Mouse (Mus musculus) kidney, adult 2 months (tissue): ENCODE measurements around the gene Gtf2a1.
A peak's percentile ranks its signal among the peaks of the same experiment; 100 is the strongest.

Source experiments
- CTCF ChIP-seq: fragments of 200-500 bp; conservative IDR thresholded peaks from 2 replicates; pipeline ENCODE4 v1.5.1; 2011; ENCODE audit warnings: low read depth, mild to moderate bottlenecking, control low read depth, low read length, moderate library complexity, mixed read lengths; ENCODE audit not compliant: insufficient read depth, insufficient read length
- POLR2A ChIP-seq: fragments of 200-500 bp; IDR thresholded peaks from one replicate; pipeline ENCODE4 v1.6.1; 2011; ENCODE audit warnings: low read depth, low read length, control low read depth

DNA sequence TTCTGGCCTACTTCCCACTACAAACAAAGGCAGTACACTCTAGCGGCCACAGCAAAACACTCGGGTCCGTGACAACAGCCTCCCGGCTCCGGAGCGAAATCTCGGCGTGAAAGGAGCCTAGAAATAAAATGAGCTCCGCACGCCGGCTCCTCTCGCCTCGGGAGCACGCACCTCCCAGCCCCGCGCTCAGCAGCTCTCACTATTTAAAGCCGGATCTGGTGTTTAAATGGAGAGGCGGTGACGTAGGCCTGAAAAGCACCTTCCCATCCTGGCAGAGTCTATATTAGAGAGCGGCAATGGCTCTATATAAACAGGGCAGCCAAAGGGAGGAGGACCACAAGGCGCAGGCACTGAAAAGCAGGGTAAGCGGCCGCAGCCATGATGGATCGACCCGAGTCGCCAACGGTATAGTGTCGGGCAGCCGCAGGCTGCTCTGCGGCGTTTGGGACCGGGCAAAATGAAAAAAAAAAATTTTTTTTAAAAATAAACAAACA lies 2.1 kb downstream of the Gtf2a1 start:
- peak; percentile 96 for TF ChIP-seq POLR2A
- 0 out of 2 replicates have a peak, but pooled peaks have one; percentile 5 for TF ChIP-seq CTCF
